Mouse (Mus musculus) megakaryocyte, embryonic 14.5 days (primary cell): ENCODE data around the gene Psmc1. TPM values are rescaled to one million over a fixed set of nuclear protein-coding genes. Genes with fewer than 3 reads are reported as not detected.

Experiments used
- H3K27me3 ChIP-seq: replicated peaks from 2 replicates; pipeline ENCODE3; 2012; ENCODE audit warnings: inconsistent platforms
- H3K36me3 ChIP-seq: replicated peaks from 2 replicates; pipeline ENCODE3; 2012; ENCODE audit warnings: low read length, inconsistent platforms, mixed read lengths
- H3K4me1 ChIP-seq: 2 replicates; pipeline ENCODE4 v1.6.1; 2012; ENCODE audit warnings: inconsistent platforms
- H3K4me3 ChIP-seq: replicated peaks from 2 replicates; pipeline ENCODE3; 2012; ENCODE audit warnings: moderate library complexity, mild to moderate bottlenecking, inconsistent platforms
- H3K9me3 ChIP-seq: 2 replicates; pipeline ENCODE4 v1.6.1; 2012; ENCODE audit warnings: inconsistent platforms
- FLI1 ChIP-seq: IDR thresholded peaks from 2 replicates; pipeline ENCODE4 v1.6.1; 2012; ENCODE audit warnings: low read length, inconsistent platforms, mixed read lengths
- GATA1 ChIP-seq: IDR thresholded peaks from 3 replicates; pipeline ENCODE4 v1.6.1; 2012; ENCODE audit warnings: mixed read lengths, low read length, inconsistent platforms, borderline replicate concordance
- polyA plus RNA-seq: library from polyadenylated mRNA; stranded (reverse); fragments of >175 nt; gene quantifications from 2 replicates; pipeline ENCODE4 v1.2.3, GENCODE M21; 2012; ENCODE audit warnings: low replicate concordance; ENCODE audit not compliant: insufficient read depth

Psmc1 gene
- polyA plus RNA-seq, 1 experiment, result 14.0 TPM

GRCm38 (mm10) chr12:100089265-100089664, 20.7 kb upstream of the Psmc1 start:
- Histone ChIP-seq H3K4me1 (peaks cover 2% of the 10 kb centered on the region; the same call in 1 of the 2 replicates), H3K27me3 (peaks cover 54% of the 10 kb centered on the region), H3K4me3 (no peak overlapping the region), H3K36me3 (no peaks in the 10 kb centered on the region), H3K9me3 (peaks cover 3% of the 10 kb centered on the region; the same call in 1 of the 2 replicates)
- no peak for TF ChIP-seq FLI1

- peaks cover 51% of the 10 kb centered on the region for H3K27me3 ChIP-seq
- H3K9me3 ChIP-seq, result peaks cover 3% of the 10 kb centered on the region; the same call in 1 of the 2 replicates
- no peak for TF ChIP-seq GATA1
- TF ChIP-seq FLI1, result no peak
- no peak overlapping the region for H3K4me3 ChIP-seq
- no peaks in the 10 kb centered on the region for H3K36me3 ChIP-seq
- no peaks in the 10 kb centered on the region for H3K4me1 ChIP-seq
These were observed 19.2 kb upstream of the Psmc1 start for GRCm38 (mm10) chr12:100090750-100091149.

DNA sequence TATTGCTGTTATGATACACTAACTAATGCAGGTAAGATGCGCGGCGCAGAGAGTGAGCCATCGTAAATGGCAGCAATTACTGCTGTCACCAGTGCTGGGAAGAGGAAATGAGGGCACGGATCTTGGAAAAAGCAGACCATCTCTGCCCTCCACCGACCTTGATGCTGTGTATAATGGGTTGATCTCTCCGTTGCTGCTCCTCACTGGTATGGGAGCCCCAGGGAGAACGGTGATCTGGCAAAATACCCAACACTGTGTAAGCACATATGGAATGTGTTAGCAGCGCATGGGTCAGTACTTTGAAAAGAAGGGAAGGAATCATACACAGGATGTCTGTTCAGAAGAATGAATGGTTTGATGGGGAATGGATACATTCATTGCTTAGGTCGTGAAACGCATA, 16.9 kb upstream of the Psmc1 start:
- no peaks in the 10 kb centered on the region for H3K4me1 ChIP-seq
- TF ChIP-seq GATA1 (no peak), FLI1 (no peak)
- H3K9me3 ChIP-seq, result no peaks in the 10 kb centered on the region
- H3K36me3 ChIP-seq, result no peaks in the 10 kb centered on the region
- no peak overlapping the region for H3K4me3 ChIP-seq
- peaks cover 48% of the 10 kb centered on the region for H3K27me3 ChIP-seq

GRCm38 (mm10) chr12:100099971-100100706, 9.8 kb upstream of the Psmc1 start:
- no peak for TF ChIP-seq FLI1
- TF ChIP-seq GATA1, result no peak
- no peaks in the 10 kb centered on the region for H3K9me3 ChIP-seq
- peak overlapping the region; percentile 30 for H3K4me3 ChIP-seq

GRCm38 (mm10) chr12:100100707-100101030, 9.3 kb upstream of the Psmc1 start:
- H3K36me3 ChIP-seq, result no peaks in the 10 kb centered on the region
- peaks cover 67% of the 10 kb centered on the region for H3K27me3 ChIP-seq
- TF ChIP-seq FLI1 (no peak), GATA1 (no peak)
- peaks cover 11% of the 10 kb centered on the region for H3K4me1 ChIP-seq
- no peaks in the 10 kb centered on the region for H3K9me3 ChIP-seq
- H3K4me3 ChIP-seq, result no peak overlapping the region

More at GRCm38 (mm10) chr12:100099971-100100706, 9.8 kb upstream of the Psmc1 start:
- Histone ChIP-seq H3K27me3 (peaks cover 65% of the 10 kb centered on the region), H3K4me1 (peaks cover 10% of the 10 kb centered on the region; the same call in 1 of the 2 replicates), H3K36me3 (no peaks in the 10 kb centered on the region)

DNA sequence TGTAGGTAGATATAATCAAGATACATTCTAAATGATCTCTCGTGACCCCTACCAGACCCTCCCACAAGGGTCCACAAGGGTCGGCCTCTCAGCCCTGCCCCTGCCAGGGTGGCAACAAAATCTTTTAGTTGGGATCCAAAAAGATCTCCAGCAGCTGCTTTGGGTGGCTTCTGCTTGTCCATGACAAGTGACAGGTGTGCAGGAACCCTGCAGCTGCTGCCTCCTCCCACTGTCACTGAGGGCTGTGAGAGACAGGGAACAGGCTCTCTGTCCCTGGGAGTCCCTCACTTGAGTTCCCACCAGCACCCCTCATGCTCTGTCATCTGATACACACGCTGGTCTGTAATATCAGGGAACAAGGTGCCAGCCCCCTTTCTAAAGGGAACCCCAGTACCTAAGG, 8.3 kb upstream of the Psmc1 start:
- peaks cover 69% of the 10 kb centered on the region for H3K27me3 ChIP-seq
- peaks cover 21% of the 10 kb centered on the region for H3K4me1 ChIP-seq
- TF ChIP-seq FLI1, result no peak
- no peak for TF ChIP-seq GATA1
- no peak overlapping the region for H3K4me3 ChIP-seq
- no peaks in the 10 kb centered on the region for H3K36me3 ChIP-seq
- H3K9me3 ChIP-seq, result no peaks in the 10 kb centered on the region

DNA sequence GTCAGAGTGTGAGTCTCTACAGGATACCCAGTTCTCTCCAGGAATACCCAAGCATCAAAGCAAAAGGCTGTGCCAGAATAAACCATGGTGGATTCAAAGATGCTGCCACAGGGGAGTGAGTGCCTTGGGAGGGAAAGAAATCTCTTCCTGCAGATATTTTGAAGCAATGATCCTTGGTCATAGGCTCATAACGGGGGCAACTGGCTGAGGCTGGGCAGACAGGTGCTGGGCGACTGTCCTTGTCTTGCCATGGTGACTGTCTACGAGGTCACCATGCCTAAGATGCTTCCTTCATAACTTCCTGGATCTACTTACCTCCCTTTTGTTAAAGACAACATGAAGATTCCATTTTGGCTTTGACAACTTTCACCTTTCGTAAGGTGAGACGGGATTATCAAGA, 5.4 kb upstream of the Psmc1 start:
- Histone ChIP-seq H3K4me3 (no peak overlapping the region), H3K27me3 (peaks cover 48% of the 10 kb centered on the region), H3K36me3 (no peaks in the 10 kb centered on the region), H3K4me1 (peaks cover 49% of the 10 kb centered on the region), H3K9me3 (no peaks in the 10 kb centered on the region)
- TF ChIP-seq FLI1, result no peak
- no peak for TF ChIP-seq GATA1

- peaks cover 54% of the 10 kb centered on the region for H3K4me1 ChIP-seq
- H3K9me3 ChIP-seq, result no peaks in the 10 kb centered on the region
- H3K36me3 ChIP-seq, result peaks cover 1% of the 10 kb centered on the region
- no peak for TF ChIP-seq GATA1
- TF ChIP-seq FLI1, result no peak
- H3K27me3 ChIP-seq, result peaks cover 36% of the 10 kb centered on the region
- peak overlapping the region; percentile 64 for H3K4me3 ChIP-seq
These were observed 3.6 kb upstream of the Psmc1 start for GRCm38 (mm10) chr12:100106275-100106895.

- Histone ChIP-seq H3K4me3 (peak overlapping the region; percentile 80), H3K4me1 (peaks cover 63% of the 10 kb centered on the region), H3K9me3 (no peaks in the 10 kb centered on the region), H3K36me3 (peaks cover 12% of the 10 kb centered on the region), H3K27me3 (peaks cover 27% of the 10 kb centered on the region)
- TF ChIP-seq GATA1, result no peak
- TF ChIP-seq FLI1, result no peak
These were observed 2.5 kb upstream of the Psmc1 start for GRCm38 (mm10) chr12:100107436-100107835.

GRCm38 (mm10) chr12:100115982-100116381, 6.0 kb downstream of the Psmc1 start:
- Histone ChIP-seq H3K27me3 (no peaks in the 10 kb centered on the region), H3K4me1 (peaks cover 20% of the 10 kb centered on the region), H3K9me3 (no peaks in the 10 kb centered on the region), H3K4me3 (no peak overlapping the region), H3K36me3 (peaks cover 93% of the 10 kb centered on the region)
- TF ChIP-seq FLI1 (no peak), GATA1 (no peak)
